Mouse (Mus musculus) ES-Bruce4 (cell line): ENCODE results near the gene Hoxc10.

Experiments used
- CTCF ChIP-seq: IDR thresholded peaks from one replicate; pipeline ENCODE4 v1.8.1; 2011; ENCODE audit warnings: low read depth, low read length
- POLR2A ChIP-seq: IDR thresholded peaks from one replicate; pipeline ENCODE4 v1.8.1; 2011; ENCODE audit warnings: low read length; ENCODE audit not compliant: insufficient read depth

- TF ChIP-seq CTCF (no peak), POLR2A (no peak)
These were observed 42.9 kb downstream of the Hoxc10 start for GRCm38 (mm10) chr15:103009265-103010111.
